Mouse (Mus musculus): Measurements from ENCODE around the gene Itgad.
A peak's percentile ranks its signal among the peaks of the same experiment; 100 is the strongest.

Itgad gene

DNA sequence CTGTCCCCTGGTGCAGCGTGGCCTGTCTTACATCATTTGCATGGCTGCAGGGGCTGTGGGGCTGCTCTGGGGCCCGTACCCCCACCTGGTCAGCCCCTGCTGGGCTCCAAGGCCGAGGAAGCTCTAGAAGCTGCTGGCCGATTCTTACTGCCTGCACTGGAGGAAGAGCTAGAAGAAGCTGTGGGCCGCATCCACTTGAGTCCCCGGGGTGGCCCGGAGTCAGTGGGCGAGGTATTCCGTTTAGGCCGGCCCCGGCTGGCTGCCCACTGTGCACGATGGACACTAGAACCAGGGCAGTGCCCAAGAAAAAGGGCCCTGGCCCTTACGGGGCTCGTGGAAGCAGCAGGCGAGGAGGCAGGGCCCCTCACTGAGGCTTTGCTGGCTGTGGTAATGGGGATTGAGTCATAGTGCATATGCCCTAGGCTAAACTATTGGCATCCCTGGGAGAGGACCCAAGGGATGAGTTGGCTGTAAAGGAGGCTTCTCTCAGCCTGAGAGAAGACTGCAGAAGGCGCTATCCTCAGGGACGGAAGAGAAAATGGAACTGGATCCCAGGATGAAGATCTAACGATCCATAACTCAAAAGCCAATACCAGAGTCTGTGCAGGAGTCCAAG, 90.3 kb downstream of the Itgad start:
- DNase-seq (ENCODE audit: low spot score in 2 of 2) = no peak

DNA sequence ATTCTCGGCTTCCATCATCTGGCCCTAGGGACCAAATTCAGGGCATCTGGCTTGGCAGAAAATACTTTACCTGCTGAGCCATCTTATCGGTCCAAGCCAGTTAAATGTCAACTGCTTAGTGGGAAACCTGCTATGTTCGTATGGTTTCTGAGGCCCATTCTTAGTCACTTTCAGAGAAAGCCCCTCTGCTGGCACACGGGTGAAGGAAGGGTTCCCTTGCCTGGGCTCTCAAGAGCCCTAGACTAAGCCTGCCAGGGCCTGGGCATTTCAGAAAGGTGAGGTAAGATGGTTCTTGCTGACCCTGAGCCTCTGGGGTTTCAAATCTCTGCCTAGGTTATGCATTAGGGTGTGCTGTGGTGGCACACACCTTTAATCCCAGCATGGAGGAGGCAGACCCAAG, 91.4 kb downstream of the Itgad start:
- no peak for DNase-seq (ENCODE audit: low spot score in 2 of 2)

DNA sequence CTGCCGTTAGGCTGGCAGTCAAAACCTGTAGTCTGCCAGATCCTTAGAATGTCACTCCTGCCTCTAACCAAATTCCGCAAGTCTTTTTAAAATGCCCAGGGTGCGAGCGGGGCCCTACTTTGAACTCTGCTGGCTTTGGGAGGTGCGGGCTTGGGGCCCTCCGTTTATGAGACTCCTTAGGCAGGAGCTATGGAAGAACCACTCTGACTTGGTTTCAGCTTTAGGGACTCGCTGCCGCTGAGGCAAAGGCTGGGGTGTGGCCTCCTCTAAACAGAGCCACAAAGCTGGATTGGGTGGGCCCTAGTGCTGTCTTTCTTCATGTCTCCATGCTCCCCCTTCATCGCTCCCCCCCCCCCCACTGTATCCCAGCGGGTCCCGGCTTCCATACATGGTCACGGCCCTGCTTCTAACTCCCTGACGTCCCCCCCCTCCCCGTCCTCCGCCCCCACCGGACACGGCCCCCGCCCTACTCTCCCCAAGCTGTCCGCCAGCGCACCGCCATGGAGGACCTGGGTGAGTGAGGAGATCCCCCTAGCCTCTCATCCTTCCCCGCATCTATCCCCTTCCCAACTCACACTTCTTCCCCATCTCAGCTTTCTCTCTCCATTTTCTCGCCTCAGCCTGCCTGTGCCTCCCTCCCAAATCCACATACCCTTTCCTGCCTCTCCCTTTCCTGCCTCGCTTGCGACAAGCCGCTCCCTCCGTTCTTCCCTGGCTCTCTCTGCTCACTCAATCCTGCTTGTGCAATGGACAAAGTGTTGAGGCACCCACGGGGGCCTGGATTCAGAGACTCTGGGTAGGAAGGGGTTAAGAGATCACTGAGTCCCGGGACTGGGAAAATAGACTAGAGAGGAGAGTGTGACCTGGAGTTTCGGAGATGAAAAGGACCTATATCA, 92.6 kb downstream of the Itgad start, which contains the start of gene Tgfb1i1:
Gene Tgfb1i1, plus strand, starts transcription at position 317 of the 896 bp plus-strand sequence.
- DNase-seq (ENCODE audit: low spot score in 2 of 2) = peak in 1 of 2 experiments; percentile 43

DNA sequence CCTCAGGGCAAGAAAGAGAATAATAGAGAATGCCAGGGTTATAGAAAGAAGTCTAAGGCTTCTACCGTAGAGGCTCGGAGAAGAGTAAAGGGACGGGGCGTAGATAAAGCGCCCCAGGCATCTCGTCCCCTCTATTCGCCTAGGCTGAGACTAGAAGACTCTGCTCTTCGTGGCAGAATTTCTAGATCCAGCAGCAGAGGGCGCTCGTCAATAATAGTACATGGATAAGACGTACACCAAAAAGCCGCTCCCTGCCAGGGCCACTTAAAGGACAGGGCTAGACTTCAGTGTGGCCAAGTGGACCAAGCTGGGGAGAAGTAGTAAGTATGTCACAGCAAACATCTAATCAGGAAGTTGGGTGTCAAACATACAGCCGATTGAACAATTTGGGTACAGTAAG, 93.3 kb downstream of the Itgad start:
- peak; percentile 79 to 88 for DNase-seq (ENCODE audit: low spot score in 2 of 2)

DNA sequence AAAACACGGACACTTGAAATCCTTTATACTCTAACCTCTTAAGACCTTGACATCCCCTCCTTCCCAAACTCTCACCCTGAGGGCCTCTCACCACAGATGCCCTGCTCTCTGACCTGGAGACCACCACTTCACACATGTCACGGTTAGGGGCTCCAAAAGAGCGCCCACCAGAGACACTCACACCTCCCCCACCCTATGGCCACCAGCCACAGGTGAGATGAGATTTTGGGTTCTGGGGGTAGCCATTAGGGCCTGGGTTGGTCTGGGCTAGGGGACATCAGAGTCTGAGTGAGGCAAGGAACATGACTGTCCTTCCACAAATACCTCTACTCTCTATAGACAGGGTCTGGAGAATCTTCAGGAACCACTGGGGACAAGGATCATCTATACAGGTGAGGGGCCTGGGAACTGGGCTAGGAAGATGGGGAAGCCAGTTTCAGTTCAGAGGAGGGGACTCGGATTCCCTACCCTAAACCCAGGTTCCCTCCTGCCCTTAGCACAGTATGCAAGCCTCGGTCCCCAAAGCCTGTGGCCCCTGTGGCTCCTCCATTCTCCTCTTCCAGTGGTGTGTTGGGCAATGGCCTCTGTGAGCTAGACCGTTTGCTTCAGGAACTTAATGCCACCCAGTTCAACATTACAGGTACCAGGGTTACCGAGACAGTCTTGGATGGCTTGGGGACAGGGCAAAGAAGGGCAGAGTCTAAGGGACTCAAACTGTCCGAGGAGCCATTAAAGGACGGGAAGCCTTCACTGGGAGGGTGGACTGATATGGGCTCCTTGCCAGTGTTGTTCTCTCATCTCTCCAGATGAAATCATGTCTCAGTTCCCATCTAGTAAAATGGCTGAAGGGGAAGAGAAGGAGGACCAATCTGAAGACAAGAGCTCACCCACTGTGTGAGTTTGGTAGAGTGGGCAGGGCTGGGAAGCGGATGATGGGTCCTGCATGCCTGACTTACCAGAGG, 94.2 kb downstream of the Itgad start:
- no peak for DNase-seq (ENCODE audit: low spot score in 2 of 2)

DNA sequence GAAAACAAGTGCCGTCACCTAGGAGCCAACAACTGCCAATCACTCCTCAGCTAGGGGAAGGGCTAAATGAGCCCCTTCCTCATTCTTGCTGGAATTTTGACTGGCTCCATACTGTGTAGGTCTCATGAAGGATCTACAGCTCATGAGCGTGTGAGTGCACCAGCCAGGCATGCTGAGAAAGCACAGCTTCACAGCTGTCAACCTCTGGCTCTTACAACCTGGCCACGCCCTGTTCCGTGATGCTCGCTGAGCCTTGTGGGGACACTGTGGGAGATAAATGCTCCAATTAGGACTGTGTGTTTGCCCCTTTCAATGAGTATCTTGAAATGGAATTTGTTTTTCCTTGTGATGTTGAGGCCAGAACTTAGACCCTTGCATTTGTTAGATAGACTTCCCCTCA, 95.8 kb downstream of the Itgad start:
- no peak for DNase-seq (ENCODE audit: low spot score in 2 of 2)

DNA sequence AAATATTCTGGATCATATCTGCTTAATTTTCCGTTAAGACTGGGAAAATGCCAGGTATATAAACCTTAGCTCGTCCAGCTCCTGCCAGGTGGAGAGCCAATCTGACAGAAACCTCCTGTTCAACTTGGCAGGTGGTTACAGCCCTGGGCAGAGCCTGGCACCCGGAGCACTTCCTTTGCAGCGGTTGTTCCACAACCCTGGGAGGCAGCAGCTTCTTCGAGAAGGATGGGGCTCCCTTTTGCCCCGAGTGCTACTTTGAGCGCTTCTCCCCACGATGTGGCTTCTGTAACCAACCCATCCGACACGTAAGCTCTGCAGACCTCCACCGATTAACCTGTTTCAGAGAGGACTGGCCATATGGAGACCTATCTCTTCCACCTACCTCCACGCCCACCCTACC, 97.8 kb downstream of the Itgad start:
- no peak for DNase-seq (ENCODE audit: low spot score in 2 of 2)

DNA sequence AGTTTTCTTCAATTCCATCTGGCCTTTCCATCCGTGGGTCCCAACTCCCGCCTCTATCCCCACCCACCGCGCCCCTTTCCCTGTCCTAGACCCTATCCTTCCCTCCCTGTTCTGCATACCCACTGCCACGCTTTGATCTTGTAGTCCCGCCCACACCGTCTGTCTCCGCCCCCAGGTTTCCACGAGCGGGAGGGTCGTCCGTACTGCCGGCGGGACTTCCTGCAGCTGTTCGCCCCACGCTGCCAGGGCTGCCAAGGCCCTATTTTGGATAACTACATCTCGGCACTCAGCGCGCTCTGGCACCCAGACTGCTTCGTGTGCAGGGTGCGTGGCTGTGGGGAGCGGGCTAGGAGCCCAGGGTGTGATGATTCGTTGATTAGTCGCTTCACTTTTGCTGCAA, 98.4 kb downstream of the Itgad start:
- peak; percentile 55 to 67 for DNase-seq (ENCODE audit: low spot score in 2 of 2)

DNA sequence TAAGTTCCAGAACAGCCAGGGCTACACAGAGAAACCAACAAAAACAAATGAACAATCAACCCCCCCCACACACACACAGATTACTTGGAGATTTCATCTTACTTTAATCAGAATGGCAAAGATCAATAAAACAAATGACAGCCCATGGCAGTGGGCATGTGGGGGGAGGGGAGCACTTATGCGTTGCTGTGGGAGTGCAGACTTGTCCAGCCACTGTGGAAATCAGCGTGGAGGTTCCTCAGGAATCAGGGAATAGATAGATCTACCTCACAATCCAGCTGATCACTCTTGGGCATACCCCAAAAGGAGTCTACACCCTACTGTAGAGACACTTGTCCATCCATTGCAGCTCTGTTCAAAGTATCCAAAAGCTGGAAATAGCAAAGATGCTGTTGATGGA, 100.8 kb downstream of the Itgad start:
- DNase-seq (ENCODE audit: low spot score in 2 of 2) = no peak

DNA sequence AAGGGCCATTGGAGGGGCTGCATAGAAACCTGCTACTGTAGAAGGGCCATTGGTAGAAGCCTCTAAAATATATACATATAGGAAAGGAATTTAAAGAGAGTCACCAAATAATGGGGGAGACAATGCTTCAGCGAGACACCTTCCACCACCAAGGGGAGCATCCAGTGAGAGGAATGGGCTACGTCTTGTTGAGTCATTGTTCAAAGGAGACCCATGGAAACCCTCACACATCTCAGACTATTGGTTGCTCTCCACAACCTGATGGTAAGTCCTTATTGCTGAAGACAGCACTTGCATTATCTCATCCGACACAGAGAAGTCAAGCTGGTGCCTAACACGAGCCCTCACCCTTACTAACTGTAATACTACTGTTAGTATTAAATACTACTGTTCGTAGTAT, 101.6 kb downstream of the Itgad start:
- DNase-seq (ENCODE audit: low spot score in 2 of 2) = no peak

DNA sequence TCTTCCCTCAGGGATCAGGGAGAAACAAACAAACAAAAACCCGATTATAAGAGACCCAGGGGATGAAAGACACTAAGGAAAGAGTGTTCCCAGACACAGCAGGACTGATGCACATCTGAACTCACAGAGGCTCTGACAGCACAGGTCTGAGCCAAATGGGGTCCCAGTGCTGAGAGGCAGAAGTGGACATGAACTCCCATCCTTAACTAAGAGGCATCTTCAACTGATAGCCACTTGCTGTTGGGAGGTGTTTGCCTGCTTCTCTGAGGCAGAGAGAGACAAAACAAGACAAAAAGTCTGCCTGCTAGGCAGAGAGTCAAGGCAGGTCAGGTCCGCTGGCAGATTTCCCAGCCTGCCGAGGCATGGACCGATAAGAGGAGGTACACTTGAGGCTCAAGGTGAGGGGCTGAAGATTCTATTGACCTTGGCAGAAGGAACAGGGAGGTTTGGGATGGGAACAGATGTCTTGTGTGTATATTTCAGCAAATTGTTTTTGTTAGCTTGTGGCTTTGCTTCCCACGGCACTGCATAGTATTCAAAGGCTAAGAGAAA, 102.7 kb downstream of the Itgad start:
- no peak for DNase-seq (ENCODE audit: low spot score in 2 of 2)

DNA sequence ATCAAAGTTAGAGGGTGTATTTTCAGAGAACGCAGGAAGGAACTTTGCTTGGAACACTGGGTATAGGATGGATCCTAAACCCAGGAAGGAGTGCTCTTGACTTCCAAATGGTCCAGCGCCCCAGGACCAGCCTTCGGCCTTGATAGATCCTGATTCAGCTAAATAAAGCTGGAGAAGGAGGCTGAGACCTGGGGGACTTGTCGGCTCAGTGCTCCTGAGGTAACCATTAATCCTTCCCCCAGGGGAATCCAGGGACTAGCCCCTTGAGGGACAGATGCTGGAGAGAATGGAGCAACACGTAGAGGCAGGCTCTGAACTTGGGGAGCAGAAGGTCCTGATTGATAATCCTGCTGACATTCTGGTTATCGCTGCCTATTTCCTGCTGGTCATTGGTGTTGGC, 111.2 kb downstream of the Itgad start, which contains the start of gene Slc5a2:
Gene Slc5a2, plus strand, starts transcription at position 247 of the 400 bp plus-strand sequence.
- DNase-seq (ENCODE audit: low spot score in 2 of 2) = no peak

DNA sequence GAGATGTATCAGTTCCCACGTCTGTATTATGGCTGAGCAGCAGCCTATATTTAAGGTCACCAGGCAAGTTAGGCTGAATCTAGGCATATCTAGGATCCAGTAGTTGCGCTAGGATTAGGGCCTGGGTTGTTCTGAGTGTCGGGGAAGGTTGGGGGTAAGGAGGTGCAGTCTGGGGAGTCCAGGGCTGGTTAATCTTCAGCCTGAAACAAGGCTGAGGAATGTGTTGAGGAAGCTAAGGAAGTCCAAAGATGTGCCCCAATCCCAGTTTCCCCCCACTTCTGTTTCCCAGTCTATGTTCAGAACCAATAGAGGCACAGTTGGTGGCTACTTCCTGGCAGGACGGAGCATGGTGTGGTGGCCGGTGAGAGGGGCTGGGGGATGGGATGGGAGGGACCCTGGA, 111.9 kb downstream of the Itgad start:
- no peak for DNase-seq (ENCODE audit: low spot score in 2 of 2)

DNA sequence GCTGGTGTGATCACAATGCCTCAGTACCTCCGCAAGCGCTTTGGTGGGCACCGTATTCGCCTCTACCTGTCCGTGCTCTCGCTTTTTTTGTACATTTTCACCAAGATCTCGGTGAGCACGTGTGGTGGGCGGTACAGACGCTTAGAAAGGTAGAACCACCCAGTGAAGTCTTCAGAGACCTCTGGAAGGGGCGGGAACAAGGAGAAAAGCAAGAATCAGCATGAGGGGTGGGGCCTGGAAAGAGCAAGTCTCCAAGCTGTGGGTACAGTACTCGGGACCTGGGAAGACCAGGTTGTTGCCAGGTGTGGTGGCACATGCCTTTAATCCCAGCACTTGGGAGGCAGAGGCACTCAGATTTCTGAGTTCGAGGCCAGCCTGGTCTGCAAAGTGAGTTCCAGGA, 113.2 kb downstream of the Itgad start:
- no peak for DNase-seq (ENCODE audit: low spot score in 2 of 2)

DNA sequence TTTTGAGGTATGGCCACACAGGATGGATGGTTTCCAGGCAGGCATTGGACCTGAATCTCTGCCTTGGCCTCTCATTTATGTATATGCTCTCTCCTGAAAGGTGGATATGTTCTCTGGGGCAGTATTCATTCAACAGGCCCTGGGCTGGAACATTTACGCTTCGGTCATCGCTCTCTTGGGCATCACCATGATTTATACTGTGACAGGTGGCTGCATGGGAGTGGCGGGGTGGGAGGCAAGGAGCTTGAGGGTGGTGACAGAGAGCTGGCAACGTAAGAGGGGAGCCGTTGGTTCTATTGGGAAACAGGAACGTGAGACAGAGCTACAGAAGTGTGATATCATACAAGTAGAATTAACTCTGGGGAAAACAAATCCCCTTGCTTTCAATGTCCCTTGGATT, 113.6 kb downstream of the Itgad start:
- DNase-seq (ENCODE audit: low spot score in 2 of 2) = no peak

DNA sequence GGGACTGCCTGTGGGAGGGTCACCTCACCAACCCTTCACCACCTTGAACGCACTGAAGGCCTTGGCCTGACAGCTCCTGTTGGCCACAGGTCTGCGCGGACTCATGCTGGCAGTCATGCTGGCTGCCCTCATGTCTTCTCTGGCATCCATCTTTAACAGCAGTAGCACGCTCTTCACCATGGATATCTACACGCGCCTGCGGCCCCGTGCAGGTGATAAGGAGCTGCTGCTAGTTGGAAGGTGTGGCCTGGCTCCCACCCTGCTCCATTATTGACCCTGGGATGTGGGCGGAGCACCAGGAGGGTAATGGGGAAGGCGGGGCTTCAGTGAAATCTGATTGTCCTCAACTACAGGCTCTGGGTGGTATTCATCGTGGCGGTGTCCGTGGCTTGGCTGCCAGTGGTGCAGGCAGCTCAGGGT, 116.3 kb downstream of the Itgad start:
- DNase-seq (ENCODE audit: low spot score in 2 of 2) = no peak

DNA sequence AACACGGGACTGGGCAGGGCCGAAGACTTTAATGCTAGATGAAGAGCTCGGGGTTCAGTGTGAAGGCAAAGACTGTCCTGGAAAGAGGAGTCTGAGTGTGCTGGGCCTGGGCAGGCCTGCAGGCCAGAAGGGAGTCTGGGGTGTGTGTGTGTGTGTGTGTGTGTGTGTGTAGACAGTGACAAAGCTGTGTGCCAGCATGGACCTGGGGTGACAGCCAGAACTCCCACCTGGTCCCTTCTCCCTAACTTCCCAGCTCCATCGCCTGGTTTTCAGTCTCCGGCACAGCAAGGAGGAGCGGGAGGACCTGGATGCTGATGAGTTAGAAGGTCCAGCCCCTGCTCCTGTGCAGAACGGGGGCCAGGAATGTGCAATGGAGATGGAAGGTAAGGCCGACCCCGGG, 117.3 kb downstream of the Itgad start:
- no peak for DNase-seq (ENCODE audit: low spot score in 2 of 2)
